Mouse (Mus musculus) embryo, embryonic 10.5 days (tissue): ENCODE results near the gene Traf3ip2.
A peak's percentile ranks its signal among the peaks of the same experiment; 100 is the strongest.

Source experiments
- DNase-seq: peaks from one replicate; pipeline ENCODE4 v3.0.0-alpha.2; 2015; ENCODE audit warnings: low spot score

Gene Traf3ip2

DNA sequence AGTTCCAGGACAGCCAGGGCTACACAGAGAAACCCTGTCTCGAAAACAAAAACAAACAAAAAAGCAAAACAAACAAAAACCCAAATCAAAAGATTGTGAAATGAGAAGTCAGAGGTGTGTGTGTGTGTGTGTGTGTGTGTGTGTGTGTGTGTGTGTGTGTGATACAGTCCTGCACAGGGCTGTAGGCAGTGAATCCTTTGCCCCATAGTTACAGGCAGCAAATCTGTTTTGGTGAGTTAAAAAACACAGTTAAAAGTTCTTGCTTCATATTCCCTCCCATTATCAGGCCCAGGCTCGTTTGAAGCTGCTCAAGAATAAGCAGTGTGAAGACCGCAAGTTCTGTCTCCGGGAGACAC, at the start of gene Traf3ip2:
TSS of gene Traf3ip2 (plus strand) at position 302 of the 356 bp plus-strand sequence.
- no peak for DNase-seq

DNA sequence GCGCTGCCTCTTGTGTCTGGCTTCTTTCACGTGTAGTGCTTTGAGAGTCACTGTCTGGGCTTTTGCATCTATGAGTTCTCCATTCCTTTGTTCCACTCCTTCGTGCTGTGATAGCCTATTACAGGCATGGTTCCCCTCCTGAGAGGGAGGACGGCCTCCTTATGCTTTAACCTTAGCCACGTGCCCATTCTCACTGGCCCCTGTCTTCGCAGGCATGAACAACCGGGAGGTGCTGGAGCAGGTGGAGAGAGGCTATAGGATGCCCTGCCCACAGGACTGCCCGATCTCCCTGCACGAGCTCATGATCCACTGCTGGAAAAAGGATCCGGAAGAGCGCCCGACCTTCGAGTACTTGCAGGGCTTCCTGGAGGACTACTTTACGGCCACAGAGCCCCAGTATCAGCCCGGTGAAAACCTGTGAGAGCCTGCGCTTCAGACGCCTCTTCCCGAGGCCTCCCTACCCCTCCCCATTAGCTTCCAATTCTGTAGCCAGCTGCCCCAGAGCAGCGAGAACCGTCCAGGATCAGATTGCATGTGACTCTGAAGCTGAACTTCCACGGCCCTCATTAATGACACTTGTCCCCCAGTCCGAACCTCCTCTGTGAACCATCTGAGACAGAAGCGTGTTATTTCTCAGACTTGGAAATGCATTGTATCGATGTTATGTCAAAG, 49.0 kb upstream of the Traf3ip2 start:
- peak; percentile 54 for DNase-seq

DNA sequence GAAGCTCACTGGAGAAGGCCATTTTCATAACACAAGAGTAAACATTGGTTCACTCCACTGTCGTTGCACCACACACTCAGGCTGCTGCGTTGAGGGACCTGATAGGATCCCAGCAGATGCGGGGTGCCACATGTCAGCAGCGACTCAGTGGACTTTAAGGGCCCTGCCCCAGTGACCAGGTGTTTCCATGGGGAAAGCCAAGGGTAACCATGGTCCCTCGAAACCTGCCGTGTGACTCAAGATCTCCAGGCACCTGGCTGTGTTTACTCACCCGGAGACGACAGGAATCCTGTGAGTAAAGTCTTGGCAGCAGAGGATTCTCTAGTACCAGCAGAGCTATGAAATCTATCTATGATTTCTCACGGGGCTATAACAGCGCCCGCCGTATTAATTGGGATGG, 45.8 kb upstream of the Traf3ip2 start:
- no peak for DNase-seq

DNA sequence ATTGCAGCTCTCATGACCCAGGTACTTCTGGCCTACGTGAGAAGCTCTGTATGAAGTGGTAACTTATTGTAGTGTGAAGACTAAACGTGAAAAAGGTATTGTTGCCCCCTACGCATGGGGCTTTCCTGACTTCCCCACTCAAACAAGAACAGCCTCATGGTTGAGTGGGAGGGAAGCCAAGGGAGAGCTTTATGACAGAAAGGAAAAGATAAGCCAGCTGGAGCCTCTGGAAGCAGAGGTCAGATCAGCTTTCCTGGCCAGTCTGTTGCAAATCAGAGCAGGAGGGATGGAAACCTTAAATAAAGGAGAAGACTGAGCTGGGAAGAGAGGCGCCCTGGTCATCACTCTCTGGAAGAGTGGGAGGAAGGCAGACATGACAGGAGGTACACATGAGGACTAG, 43.7 kb upstream of the Traf3ip2 start:
- DNase-seq = no peak

DNA sequence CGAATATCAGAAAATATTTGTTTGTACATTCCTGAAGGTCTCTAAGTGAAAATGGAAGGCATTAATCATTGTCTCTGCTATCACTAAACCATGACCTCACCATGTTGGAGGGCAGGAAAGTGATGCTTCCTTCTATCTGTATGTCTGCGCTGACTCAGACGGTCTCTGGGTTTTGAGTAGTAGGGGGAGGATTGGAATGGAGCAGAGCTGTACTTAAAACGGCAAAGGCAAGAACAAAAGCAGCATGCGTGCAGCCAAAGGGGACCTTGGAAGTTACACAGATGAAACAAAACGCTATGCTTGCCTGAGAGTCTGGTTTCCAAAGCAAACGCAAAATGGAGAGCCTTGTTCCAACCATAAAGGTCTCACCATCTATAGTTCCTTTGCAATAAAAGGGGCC, 41.7 kb upstream of the Traf3ip2 start:
- DNase-seq = no peak

DNA sequence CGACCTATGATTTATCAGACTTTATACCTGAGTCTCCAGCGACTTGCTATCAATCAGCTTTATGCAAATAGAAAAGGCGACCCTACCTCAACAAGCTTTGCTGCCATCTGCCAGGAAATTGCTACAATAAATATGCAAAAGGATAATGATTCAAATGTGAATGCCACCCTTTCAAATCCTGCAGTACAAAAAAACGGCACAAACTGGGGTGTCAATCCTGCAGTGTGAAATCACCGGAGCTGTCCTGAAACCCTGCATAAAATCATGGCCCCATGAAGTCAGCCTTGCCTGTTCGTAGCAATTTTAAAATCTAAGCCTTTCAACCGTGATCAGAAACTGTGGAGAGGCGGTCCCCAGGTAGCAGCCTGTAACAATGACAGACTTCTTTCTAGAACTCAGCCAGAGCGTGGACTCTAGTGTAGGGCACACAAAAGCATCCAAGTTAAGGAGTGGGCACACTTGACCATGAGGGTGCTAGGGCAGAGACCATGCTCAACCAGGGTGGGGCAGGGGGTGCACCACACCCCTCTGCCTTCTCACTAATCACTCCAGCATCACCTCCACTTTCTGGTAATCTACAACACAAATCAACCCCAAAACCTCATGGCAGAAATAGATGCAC, 40.6 kb upstream of the Traf3ip2 start:
- no peak for DNase-seq

DNA sequence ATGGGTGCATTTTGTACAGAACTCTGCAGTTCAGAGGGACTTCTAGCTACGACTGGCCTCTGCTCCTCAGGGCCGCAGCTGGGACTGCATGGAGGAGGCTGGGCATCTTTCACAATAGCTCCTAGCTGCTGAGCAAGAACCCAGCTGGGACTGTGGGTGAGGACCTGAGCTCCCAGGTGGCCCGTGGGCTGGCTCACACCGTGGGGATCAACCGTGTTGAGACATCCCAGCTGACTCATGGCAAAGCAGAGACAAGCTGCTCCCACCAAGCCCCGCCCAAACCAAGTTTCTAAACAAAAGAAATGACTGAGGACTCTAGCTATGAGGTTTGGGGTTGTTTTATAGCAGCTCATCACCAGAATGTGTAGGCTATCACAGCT, 40.1 kb upstream of the Traf3ip2 start:
- no peak for DNase-seq

DNA sequence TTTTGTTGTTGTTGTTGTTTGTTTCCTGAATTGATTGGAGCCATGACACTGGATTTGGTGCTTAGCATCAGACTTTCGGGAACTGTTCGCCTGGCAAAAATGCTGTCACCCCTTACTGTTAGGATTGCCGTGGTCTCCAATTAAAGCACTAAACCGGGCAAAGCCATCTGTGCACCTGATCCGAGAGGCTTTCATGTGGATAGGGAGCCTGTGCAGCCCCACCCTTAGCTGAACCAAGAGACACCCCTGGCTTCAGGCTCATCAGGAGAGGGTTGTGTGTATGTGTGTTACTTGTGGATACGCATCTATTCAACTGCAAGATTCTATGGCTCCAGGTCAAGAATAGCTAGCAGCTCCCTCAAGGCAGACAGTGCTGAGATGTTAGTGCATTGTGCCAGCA, 36.3 kb upstream of the Traf3ip2 start:
- DNase-seq = no peak

DNA sequence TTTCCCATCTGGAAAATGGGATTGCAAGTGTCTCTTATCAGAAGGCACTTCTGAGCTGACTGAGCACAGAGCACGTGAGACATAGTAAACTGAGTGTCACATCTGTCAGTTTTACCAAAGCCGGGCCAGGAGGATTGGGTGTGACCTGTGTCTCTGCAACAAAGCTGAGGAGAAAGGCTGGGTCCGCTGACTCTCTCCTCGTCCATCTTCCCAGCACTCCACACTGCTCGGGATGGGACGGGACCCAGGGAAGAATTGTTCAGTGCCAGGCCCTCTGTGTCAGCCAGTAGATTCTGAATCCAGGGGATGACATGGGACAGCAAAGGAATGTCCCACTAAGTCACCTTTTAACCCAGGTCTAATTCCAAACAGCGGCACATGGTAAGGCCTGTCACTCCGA, 32.3 kb upstream of the Traf3ip2 start:
- no peak for DNase-seq

DNA sequence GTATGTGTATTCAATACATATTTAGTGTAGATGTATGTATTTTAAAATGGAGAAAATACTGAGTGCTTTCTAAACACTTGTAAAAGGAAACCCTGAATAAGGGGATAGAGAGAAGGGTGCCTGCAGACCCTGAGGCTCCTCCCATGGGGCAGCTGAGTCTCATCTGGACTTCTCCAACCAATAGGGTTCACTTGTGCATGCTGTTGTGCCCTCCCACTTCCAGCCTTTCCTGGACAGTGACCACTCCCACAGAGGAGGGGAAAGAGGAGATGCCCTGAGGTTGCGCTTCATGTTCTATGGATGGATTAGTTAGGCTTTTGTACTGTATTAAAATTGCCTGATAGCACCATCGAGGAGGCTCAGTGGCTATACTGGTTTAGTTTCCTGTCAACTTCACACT, 30.3 kb upstream of the Traf3ip2 start:
- DNase-seq = no peak

DNA sequence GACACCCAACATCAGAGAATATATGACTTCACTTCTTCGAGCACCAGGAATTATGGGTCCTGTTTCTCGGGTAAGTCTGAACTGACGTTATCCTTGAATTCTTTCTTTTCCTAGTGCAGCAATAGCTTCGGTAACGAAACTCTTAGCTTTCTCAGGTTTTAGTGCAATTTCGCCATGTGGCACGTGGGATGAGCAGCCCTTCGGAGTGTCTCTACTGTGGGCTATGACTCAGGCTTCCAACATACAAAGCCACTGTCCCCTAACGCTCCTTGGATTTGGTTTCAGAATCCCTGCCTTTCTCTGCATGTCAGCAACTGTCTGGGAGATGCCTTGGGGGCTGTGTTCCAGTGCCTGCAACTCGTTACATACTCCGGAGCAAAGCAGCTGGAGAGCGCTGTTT, 29.0 kb upstream of the Traf3ip2 start:
- no peak for DNase-seq

DNA sequence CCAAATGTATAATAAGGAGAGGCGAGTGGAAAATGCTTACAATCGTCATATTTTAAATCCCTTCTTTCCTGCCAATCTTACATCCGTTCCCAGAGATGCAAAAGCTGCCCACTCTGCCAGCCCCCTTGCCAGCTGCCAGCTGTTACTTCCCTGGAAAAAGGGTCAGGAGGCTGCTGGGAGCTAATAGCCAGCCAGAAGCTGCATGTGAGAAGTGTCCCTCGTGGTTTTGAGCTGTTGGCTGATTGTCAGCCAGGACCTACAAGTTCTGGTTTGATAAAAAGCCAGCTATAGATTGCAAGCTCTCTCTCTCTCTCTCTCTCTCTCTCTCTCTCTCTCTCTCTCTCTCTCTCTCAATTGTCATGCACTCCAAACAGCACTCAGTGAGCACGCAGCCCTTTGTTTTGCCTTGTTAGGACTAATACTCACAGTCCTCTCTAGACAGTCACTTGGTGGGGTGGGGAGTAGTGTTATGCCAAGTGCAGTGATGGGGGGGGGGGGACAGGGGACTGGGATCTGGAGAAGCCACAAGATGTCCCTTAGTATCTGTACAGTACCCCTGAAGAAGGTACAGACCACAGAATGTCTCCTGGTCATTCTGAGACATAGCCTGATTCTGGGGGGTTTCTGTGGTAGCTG, 25.3 kb upstream of the Traf3ip2 start:
- no peak for DNase-seq

DNA sequence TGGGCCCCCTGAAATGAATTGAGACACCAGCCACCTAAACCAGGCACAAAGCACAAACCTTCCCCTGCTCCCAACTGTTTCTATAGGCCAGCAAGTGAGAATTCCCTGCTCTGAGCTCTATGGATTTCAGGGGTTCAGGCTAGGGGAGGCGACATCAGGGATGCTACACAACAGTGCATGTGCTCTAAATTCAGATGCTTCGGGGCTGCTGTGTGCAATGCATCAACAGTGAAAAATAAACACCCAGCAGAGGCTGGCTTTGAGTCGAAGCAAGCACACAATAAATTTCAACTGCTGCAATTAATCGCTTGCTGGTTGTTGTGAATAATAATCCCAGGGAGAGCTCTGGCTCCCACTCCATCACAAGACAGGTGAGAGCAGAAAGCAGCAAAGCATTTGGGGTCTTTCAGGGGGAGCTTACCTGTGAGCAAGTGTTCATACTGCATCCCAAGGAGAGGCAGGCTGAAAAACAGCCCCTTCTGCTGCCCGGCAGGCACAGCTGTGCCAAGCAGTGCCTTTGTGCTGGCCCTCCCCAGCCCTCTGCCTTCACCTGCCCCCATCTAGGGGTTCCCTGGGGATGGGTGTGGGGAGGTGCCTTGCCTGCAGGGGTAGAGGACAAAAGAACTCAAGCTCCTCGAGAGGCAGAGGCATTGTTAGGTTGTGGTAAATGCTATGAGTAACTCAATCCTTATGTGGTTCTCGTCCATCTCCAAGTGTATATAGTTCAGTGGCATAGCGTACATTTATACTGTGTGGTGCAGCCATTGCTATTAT, 24.6 kb upstream of the Traf3ip2 start:
- no peak for DNase-seq

DNA sequence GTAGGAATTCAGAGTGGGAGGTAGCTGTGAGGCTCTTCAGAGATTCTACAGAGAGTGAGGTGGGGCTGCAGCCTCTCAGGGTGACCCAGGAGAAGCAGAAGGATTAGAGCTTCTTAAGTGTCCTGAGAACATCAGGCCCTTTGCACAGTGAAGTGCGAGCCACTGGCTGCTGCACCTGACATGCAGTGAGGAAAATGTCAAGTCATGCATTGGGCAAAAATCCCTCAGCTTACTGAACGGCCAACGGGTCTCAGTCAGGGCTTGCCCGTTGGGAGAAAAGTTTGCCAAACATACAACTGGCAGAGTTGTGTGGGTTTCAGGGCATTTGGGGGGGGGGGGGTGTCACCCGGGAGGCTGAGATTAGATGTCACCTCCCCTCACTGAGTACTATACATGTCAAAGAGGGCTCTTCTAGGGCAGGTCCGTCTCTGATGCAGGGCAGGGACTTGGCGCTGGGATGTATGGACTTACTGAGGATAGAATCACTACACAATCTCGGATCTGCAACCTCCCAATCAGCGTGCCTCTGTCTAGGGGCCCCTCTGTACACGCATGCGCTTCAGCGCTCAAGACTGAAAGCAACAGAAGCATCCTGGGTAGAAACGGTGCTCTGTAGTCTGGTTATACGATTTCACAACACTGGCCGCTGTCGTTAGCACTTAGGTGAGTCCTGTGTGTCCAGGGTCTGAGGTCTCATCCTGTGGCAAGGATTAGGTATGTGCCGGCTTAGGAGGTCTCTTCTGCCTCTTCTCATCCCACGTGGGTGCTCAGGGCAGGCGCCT, 22.8 kb upstream of the Traf3ip2 start:
- DNase-seq = no peak

DNA sequence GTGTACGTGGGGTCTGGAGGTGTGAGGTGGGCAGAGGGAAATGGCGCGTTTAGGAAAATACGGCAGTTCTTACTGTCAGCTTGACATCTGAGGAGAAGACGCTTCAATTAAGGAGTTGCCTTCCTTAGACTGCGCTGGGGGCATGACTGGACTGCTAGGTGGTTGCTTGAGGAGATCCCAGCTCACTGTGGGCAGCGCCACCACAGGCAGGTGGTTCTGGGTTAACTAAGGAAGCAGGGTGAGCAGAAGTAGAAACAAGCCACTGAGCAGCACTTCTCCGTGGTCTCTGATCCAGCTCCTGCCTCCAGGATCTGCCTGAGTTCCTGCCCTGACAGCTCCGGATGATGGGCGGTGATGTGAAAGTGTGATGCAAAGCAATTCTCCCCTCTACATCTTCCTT, 22.1 kb upstream of the Traf3ip2 start:
- no peak for DNase-seq

DNA sequence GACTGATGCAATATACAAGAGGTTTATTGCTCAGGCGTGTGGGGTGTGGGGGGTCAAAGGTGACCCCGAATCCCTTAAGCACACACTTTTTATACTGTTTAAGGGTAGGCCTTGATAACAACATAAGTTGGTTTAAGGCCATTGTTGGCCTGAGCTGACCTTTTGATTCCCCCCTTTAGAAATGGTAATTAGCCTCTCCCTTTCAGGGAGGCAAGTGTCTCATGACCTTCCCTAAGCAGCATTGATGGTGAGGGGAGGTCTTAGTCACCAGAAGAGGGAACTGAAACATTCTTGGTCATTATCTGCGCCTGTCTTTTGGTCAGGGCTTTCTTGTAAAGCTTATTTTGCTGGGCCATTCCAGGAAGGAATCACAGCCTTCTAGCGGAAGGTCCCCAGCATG, 20.2 kb upstream of the Traf3ip2 start:
- no peak for DNase-seq

DNA sequence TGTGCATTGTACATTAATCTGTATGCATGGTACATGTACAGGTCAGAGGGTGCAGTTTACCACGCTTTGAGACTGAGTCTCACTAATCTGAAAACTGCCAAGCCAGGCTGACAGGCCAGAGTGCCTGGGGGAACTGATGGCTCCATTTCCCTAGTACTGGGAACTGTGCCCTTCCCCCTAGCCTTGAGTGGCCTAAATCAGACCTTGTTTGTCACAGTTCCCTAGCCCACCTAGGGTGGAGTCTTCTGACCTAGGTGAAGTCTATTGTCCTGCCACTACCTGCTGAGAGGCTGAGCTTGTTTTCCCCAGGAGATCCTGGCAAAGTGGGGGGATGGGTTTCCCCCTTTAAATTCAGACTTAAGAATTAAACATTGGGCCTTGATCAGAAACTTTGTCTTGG, 18.0 kb upstream of the Traf3ip2 start:
- DNase-seq = no peak

DNA sequence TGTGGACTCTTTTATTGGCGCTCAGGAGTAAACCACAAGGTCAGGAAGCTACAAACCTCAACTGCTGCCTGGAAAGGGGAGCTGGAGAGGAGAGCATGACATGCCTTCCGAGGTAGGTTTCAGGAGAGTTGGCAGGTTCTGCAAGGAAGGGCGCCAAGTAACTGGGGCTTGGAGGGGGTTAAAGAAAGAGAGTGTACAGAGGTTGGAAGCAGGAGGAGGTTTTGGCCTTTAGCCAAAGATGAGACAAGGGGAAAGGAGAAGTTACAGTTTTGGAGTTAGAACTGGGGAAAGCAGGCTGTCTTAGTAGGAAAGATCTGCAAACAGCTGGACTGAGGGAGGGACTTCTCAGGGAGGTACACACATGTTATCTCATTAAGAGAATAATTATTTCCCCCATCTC, 16.9 kb upstream of the Traf3ip2 start:
- no peak for DNase-seq

DNA sequence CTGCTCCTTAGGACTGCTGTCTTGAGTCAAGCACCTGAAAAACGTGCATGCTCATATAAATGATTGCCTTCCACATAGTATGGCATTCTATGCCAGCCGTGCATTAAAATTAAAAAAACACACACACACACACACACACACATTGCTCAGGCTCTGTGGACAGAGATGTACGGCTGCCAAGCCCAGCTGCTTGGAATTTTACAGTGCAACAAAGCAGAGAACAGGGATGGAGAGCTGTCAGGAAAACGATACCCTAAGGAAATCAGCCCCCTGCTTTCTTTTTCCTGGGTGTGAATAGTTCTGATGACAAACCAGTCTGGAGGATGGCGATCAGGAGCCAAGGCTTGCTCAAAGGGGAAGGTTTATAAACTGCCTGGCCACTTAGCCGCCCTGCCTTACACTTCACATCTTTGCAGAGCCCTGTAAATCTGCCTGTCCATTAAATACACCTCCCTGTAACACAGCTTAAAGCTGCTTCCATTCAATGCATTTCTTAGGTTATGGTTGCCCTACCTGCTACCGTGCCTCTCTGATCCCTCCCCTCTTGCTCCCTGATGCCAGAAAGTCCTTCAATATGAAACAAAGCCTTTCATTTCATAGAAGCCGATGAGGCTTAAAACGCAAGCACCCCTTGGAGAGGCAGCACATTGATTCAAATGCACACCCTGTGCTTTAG, 15.5 kb upstream of the Traf3ip2 start:
- DNase-seq = no peak

DNA sequence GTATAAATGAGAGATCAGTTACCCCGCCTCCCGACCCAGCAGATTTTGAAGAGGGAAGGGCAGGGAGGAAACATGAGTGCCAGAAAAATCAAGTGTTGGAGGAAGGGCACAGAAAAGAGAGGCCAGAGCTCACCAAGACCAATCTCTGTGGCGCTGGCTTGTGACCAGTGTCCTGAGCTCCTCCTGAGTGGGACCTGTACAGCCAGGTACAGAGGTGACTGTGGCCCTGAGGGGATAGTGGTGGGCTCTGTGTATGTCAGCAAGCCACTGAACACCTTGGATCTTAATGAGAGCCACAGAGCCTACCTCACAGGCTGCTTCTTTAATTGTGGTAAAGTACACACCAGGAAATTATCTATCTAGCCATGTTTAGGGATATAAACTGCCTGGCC, 14.9 kb upstream of the Traf3ip2 start:
- DNase-seq = no peak

DNA sequence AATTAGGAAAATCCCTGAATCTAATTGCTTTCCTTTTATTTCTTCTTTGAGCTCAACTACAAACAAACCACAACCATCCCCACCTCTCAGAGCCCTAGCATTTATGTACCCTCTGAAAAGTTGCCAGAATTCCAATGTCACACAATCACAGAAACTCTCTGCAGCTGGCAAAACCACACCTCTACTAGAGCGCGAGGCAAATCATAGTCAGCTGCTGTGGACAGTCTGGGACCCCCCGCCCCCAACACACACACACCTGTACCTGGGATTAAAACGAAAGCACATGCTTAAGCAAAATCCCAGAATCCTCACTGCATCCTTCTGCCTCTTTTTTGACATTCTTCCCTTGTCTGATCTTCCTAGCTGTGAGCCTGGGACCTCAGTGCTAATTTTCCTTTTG, 13.1 kb upstream of the Traf3ip2 start:
- DNase-seq = no peak

DNA sequence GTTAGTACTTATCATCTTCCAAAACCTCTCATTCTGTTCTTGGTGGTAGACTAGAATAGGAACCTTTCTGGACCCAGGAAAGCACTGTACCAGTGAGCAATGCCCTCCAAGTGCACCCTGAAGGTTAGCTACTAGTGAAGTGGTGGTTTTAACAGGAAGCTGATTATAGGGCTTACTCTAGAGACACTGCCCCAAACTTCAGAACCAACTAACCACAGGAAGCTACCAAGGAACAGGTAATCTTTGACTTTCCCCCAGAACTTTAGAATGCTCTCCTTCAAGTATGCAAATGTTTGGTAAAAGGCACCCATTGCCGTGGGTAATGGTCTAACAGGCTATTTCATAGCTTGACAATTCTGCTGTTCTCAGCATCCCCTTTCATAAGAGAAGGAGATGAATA, 12.6 kb upstream of the Traf3ip2 start:
- no peak for DNase-seq
